8 mouse cellular contexts compared by ENCODE assay signal in the genomic region with DNA sequence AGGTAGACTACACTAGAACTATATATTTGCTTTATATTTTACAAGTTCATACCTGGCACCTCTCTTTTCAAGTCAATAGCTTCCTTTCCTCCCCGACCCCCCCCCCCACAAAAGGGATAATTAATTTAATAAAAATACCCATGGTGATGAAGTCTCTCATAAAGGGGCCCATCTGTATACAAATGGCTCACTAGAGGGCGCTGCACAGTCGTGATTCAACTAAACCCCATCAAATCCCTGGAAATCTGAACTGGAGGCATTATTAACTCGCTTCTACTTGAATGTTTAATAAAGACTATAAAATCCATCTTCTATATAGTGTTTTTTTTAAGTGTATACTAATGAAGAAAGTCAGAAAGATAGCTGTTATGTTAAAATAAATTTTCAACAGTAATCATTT. TPM values are rescaled to one million over a fixed set of nuclear protein-coding genes. Genes with fewer than 3 reads are reported as not detected.
DNase-seq lines count a peak whose midpoint lies in the region; ATAC-seq and TF ChIP-seq lines count a peak whose summit lies in the region.
"Had no signal": no experiment of that assay in that cellular context is flagged by ENCODE, and none has a peak within 500 bp of the region (broad histone marks: within the 10 kb centered on the region; RNA-seq: fewer than 3 reads in every experiment).

No protein-coding gene starts in this region.

- no peaks in the 10 kb centered on the region for H3K36me3 ChIP-seq in midbrain, embryonic 10.5 days
- H3K36me3 ChIP-seq in midbrain, embryonic 13.5 days = no peaks in the 10 kb centered on the region
- H3K36me3 ChIP-seq in limb, embryonic 14.5 days (ENCODE audit: control insufficient read depth, insufficient read depth, low read length) = no peaks in the 10 kb centered on the region

- H3K4me2 ChIP-seq in midbrain, embryonic 13.5 days (replicated peaks) = no peak overlapping the region
- H3K4me2 ChIP-seq in limb, embryonic 14.5 days (replicated peaks; ENCODE audit: low read depth, low read length, severe bottlenecking) = no peak overlapping the region

- intact Hi-C loops in heart, postnatal 10 days (cut with DNase I) = loop anchor here (2.0 kb wide), 2 partner anchors 261 to 315 kb away; no protein-coding TSS in a partner anchor

- no peaks in the 10 kb centered on the region for H3K9me3 ChIP-seq in midbrain, embryonic 10.5 days (replicated peaks)
- no peaks in the 10 kb centered on the region for H3K9me3 ChIP-seq in midbrain, embryonic 13.5 days
- no peaks in the 10 kb centered on the region for H3K9me3 ChIP-seq in limb, embryonic 14.5 days (ENCODE audit: control insufficient read depth, low read length)

- CTCF ChIA-PET in Patski (lab: Charles Lee) = interaction anchor here (0.7 to 4.0 kb wide), 20 partner anchors 9 to 565 kb away, joined by 3 to 24 read pairs (median 4); no protein-coding TSS in a partner anchor

- no peaks in the 10 kb centered on the region for H3K27me3 ChIP-seq in midbrain, embryonic 10.5 days (ENCODE audit: low read depth, poor library complexity, severe bottlenecking)
- no peaks in the 10 kb centered on the region for H3K27me3 ChIP-seq in midbrain, embryonic 13.5 days
- peaks cover 7% of the 10 kb centered on the region for H3K27me3 ChIP-seq in Patski
- H3K27me3 ChIP-seq in limb, embryonic 14.5 days (ENCODE audit: control insufficient read depth, insufficient read depth, low read length) = no peaks in the 10 kb centered on the region

- no peak overlapping the region for H3K9ac ChIP-seq in midbrain, embryonic 13.5 days (replicated peaks)
- H3K9ac ChIP-seq in limb, embryonic 14.5 days (ENCODE audit: low read depth, low read length, severe bottlenecking) = no peak overlapping the region

- no peak overlapping the region for H3K4me3 ChIP-seq in midbrain, embryonic 10.5 days
- no peak overlapping the region for H3K4me3 ChIP-seq in midbrain, embryonic 13.5 days (replicated peaks)
- H3K4me3 ChIP-seq in limb, embryonic 14.5 days (replicated peaks; ENCODE audit: low read length) = no peak overlapping the region

- 11% methylated on average over 4 of the region's 4 CpGs for WGBS in midbrain, embryonic 10.5 days
- WGBS in midbrain, embryonic 13.5 days = 8% methylated on average over 4 of the region's 4 CpGs
- WGBS in limb, embryonic 14.5 days = 6% methylated on average over 4 of the region's 4 CpGs

- no peak for TF ChIP-seq POLR2A in limb, embryonic 14.5 days (IDR thresholded peaks at IDR 0.05; ENCODE audit: borderline replicate concordance, extremely low read depth, insufficient read depth, insufficient read length)

- POLR2A ChIA-PET in Patski (lab: Charles Lee) = no interaction called here

- ATAC-seq in midbrain, embryonic 13.5 days = no peak
- ATAC-seq in Patski = no peak
- ATAC-seq in limb, embryonic 14.5 days (ENCODE audit: low FRiP score, low read depth) = no peak

- no peak overlapping the region for H3K27ac ChIP-seq in midbrain, embryonic 10.5 days (replicated peaks)
- no peak overlapping the region for H3K27ac ChIP-seq in midbrain, embryonic 13.5 days
- no peak overlapping the region for H3K27ac ChIP-seq in limb, embryonic 14.5 days (replicated peaks; ENCODE audit: low read depth, low read length)

- in situ Hi-C loops in Patski (cut with MboI; ENCODE audit: low pct_unique_long_range_greater_than_20kb) = loop anchor here (5.0 to 10.0 kb wide), 2 partner anchors 261 to 313 kb away; no protein-coding TSS in a partner anchor

- peak; percentile 74 for TF ChIP-seq CTCF in Patski (IDR thresholded peaks at IDR 0.05)

- peak; percentile 40 for DNase-seq in midbrain, embryonic 10.5 days (ENCODE audit: low spot score)
- no peak for DNase-seq in Patski (ENCODE audit: low read depth, low spot score)
- peak; percentile 29 for DNase-seq in c-Kit-positive CD71-positive TER-119-positive erythroid progenitor cells, embryonic 14.5 days (ENCODE audit: low spot score)
- DNase-seq in heart, postnatal 10 days = peak; percentile 42 to 69
- DNase-seq in limb, embryonic 14.5 days (ENCODE audit: low spot score) = peak; percentile 74
- DNase-seq in right cerebral cortex, postnatal 4 days = peak; percentile 80

- no peaks in the 10 kb centered on the region for H3K4me1 ChIP-seq in midbrain, embryonic 10.5 days
- H3K4me1 ChIP-seq in midbrain, embryonic 13.5 days (replicated peaks) = no peaks in the 10 kb centered on the region
- no peaks in the 10 kb centered on the region for H3K4me1 ChIP-seq in limb, embryonic 14.5 days (ENCODE audit: control insufficient read depth, insufficient read depth, low read length)

RNA-seq across cellular contexts. Expression of gene D3Ertd254e, which starts 30.7 kb away (rescaled TPM):
- 9.1 and 10.5 TPM in 2 replicates for polyA plus RNA-seq in midbrain, embryonic 10.5 days (2016; fragmentation: Nextera tagmentation; extraction: Ambion mirVana)
- polyA plus RNA-seq in midbrain, embryonic 13.5 days (2015; fragmentation: Nextera tagmentation; extraction: Ambion mirVana) = 11.6 and 13.9 TPM in 2 replicates
- polyA plus RNA-seq in Patski (2021) = 10.2 TPM
- total RNA-seq in heart, postnatal 10 days (2021) = 1 to 10 TPM; 5.5 to 6.3 TPM
- 3.9 and 4.4 TPM in 2 replicates for polyA plus RNA-seq in limb, embryonic 14.5 days (2012; rRNA removed)
- polyA plus RNA-seq in limb, embryonic 14.5 days (2014; fragmentation: Nextera tagmentation; extraction: Ambion mirVana) = 10.0 and 11.4 TPM in 2 replicates

RNA-seq across cellular contexts. Expression of gene Qrfpr, which starts 40.6 kb away (rescaled TPM):
- polyA plus RNA-seq in midbrain, embryonic 10.5 days (2016; fragmentation: Nextera tagmentation; extraction: Ambion mirVana) = 0.11 TPM in 1 of 2 replicates, not detected in the other
- 0.28 and 0.73 TPM in 2 replicates for polyA plus RNA-seq in midbrain, embryonic 13.5 days (2015; fragmentation: Nextera tagmentation; extraction: Ambion mirVana)
- not detected for polyA plus RNA-seq in Patski (2021)
- total RNA-seq in heart, postnatal 10 days (2021) = not detected
- 0.17 and 0.29 TPM in 2 replicates for polyA plus RNA-seq in limb, embryonic 14.5 days (2012; rRNA removed)
- polyA plus RNA-seq in limb, embryonic 14.5 days (2014; fragmentation: Nextera tagmentation; extraction: Ambion mirVana) = 0.11 and 0.32 TPM in 2 replicates
- total RNA-seq: gastrocnemius, postnatal 36 days had no signal
